Mouse (Mus musculus): Measurements from ENCODE around the gene Ankrd13a. TPM values are rescaled to one million over a fixed set of nuclear protein-coding genes. Genes with fewer than 3 reads are reported as not detected.
"Not testable (repeated sequence)": the region's sequence is repeated elsewhere in the genome, so short reads cannot be mapped to it uniquely, and the experiment has no call there.

Ankrd13a gene
- polyA plus RNA-seq, 1 experiment from 2014 or later: 44.4 TPM

GRCm38 (mm10) chr5:114825978-114826691 lies 51.7 kb downstream of the Ankrd13a start:
- H3K4me1 ChIP-seq: peaks cover 13% of the 10 kb centered on the region
- peaks cover 10% of the 10 kb centered on the region; the same call in 1 of the 2 replicates for H3K9me3 ChIP-seq
- peak overlapping the region; percentile 85 for H3K27ac ChIP-seq (replicated peaks)
- 11% methylated on average over 27 of the region's 27 CpGs for WGBS
- H3K36me3 ChIP-seq (replicated peaks): peaks cover 14% of the 10 kb centered on the region
- peak overlapping the region; percentile 54 for H3K4me3 ChIP-seq
- H3K27me3 ChIP-seq (replicated peaks; ENCODE audit: low read depth, poor library complexity, severe bottlenecking): no peaks in the 10 kb centered on the region
- DNase-seq (ENCODE audit: low spot score): peak; percentile 95

- WGBS: 92% methylated on average over 12 of the region's 12 CpGs
- H3K27me3 ChIP-seq (replicated peaks; ENCODE audit: low read depth, poor library complexity, severe bottlenecking): no peaks in the 10 kb centered on the region
- no peak overlapping the region for H3K4me3 ChIP-seq
- 0 out of 2 replicates have a peak, but pooled peaks cover under 1% of the 10 kb centered on the region for H3K9me3 ChIP-seq
- H3K27ac ChIP-seq (replicated peaks): no peak overlapping the region
- DNase-seq (ENCODE audit: low spot score): no peak
- H3K4me1 ChIP-seq: peaks cover 13% of the 10 kb centered on the region
- peaks cover 1% of the 10 kb centered on the region for H3K36me3 ChIP-seq (replicated peaks)
Measured at GRCm38 (mm10) chr5:114827427-114827826, 53.0 kb downstream of the Ankrd13a start.

- DNase-seq (ENCODE audit: low spot score): no peak
- no peak overlapping the region for H3K4me3 ChIP-seq
- no peaks in the 10 kb centered on the region for H3K36me3 ChIP-seq (replicated peaks)
- no peaks in the 10 kb centered on the region for H3K27me3 ChIP-seq (replicated peaks; ENCODE audit: low read depth, poor library complexity, severe bottlenecking)
- H3K9me3 ChIP-seq: no peaks in the 10 kb centered on the region
- WGBS: 76% methylated on average over 3 of the region's 3 CpGs
- H3K4me1 ChIP-seq: peaks cover 9% of the 10 kb centered on the region
- H3K27ac ChIP-seq (replicated peaks): no peak overlapping the region
Measured at GRCm38 (mm10) chr5:114829740-114830139, 55.3 kb downstream of the Ankrd13a start.

- H3K36me3 ChIP-seq (replicated peaks): no peaks in the 10 kb centered on the region
- no peaks in the 10 kb centered on the region for H3K27me3 ChIP-seq (replicated peaks; ENCODE audit: low read depth, poor library complexity, severe bottlenecking)
- DNase-seq (ENCODE audit: low spot score): peak; percentile 30
- peaks cover 3% of the 10 kb centered on the region; the same call in 1 of the 2 replicates for H3K4me1 ChIP-seq
- WGBS: 67% methylated on average over 12 of the region's 12 CpGs
- H3K4me3 ChIP-seq: no peak overlapping the region
- no peak overlapping the region for H3K27ac ChIP-seq (replicated peaks)
- no peaks in the 10 kb centered on the region for H3K9me3 ChIP-seq
Measured at GRCm38 (mm10) chr5:114836886-114837285, 62.4 kb downstream of the Ankrd13a start.

DNA sequence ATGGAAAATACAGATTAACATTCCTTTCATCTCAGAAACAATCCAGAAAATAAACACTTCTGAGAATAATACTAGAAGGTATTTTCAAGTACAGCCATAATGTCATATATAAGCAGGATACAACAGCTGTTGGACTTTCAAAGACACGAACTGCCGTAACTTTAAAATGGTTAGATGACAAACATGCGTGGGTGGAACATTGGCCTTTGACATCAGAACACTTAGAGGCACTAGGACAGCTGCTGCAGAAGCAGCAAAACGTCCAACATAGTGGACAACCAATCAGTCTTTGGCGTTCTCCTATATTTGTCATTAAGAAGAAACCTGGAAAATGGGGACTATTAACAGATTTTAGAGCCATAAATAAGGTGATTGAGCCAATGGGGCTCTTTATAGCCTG lies 66.0 kb downstream of the Ankrd13a start:
- H3K27ac ChIP-seq (replicated peaks); H3K27me3 ChIP-seq (replicated peaks; ENCODE audit: low read depth, poor library complexity, severe bottlenecking); H3K4me3 ChIP-seq; H3K36me3 ChIP-seq (replicated peaks); DNase-seq (ENCODE audit: low spot score); H3K4me1 ChIP-seq; H3K9me3 ChIP-seq: not testable (repeated sequence)
- WGBS: 72% methylated on average over 5 of the region's 5 CpGs

GRCm38 (mm10) chr5:114842155-114842554 lies 67.7 kb downstream of the Ankrd13a start:
- not testable (repeated sequence) for H3K27ac ChIP-seq (replicated peaks); H3K9me3 ChIP-seq; H3K4me3 ChIP-seq; DNase-seq (ENCODE audit: low spot score); H3K27me3 ChIP-seq (replicated peaks; ENCODE audit: low read depth, poor library complexity, severe bottlenecking); H3K4me1 ChIP-seq; H3K36me3 ChIP-seq (replicated peaks)
- WGBS: 62% methylated on average over 3 of the region's 3 CpGs

GRCm38 (mm10) chr5:114842674-114843073 lies 68.2 kb downstream of the Ankrd13a start:
- H3K4me3 ChIP-seq: no peak overlapping the region
- WGBS: 66% methylated on average over 5 of the region's 5 CpGs
- no peak overlapping the region for H3K27ac ChIP-seq (replicated peaks)
- DNase-seq (ENCODE audit: low spot score): no peak
- no peaks in the 10 kb centered on the region for H3K36me3 ChIP-seq (replicated peaks)
- H3K9me3 ChIP-seq: no peaks in the 10 kb centered on the region
- H3K27me3 ChIP-seq (replicated peaks; ENCODE audit: low read depth, poor library complexity, severe bottlenecking): 0 out of 2 replicates have a peak, but pooled peaks cover 4% of the 10 kb centered on the region
- peaks cover 6% of the 10 kb centered on the region for H3K4me1 ChIP-seq

- H3K9me3 ChIP-seq; H3K27me3 ChIP-seq (replicated peaks; ENCODE audit: low read depth, poor library complexity, severe bottlenecking); H3K4me3 ChIP-seq; H3K4me1 ChIP-seq; H3K27ac ChIP-seq (replicated peaks); DNase-seq (ENCODE audit: low spot score); H3K36me3 ChIP-seq (replicated peaks): not testable (repeated sequence)
- WGBS: 63% methylated on average over 2 of the region's 2 CpGs
Measured at GRCm38 (mm10) chr5:114844371-114844770, 69.9 kb downstream of the Ankrd13a start.

DNA sequence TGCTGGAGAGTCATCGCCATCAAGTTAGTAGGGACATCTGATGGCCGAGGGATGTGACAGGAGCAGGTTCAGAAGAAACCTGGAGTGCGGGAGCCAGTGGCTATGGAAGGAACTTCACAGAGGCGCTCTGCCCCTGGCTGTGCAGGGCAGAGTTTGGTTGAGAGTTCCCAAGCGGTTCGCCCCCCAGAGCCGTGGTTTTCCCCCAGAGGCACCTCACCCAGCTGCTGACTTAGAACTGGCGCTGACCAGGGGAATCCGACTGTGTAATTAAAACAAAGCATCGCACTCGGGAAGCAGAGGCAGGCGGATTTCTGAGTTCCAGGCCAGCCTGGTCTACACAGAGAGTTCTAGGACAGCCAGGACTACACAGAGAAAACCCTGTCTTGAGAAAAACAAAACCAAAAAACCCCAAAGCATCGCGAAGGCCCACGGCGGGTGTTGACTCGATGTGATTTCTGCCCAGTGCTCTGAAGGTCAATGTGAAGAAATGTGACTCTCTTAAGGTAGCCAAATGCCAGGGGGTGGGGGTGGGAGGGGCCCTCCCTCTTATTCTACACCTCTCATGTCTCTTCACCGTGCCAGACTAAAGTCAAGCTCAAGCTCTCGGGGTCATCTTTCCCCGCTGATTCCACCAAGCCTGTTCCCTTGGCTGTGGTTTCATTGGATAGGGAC lies 77.2 kb downstream of the Ankrd13a start:
- 85% methylated on average over 20 of the region's 20 CpGs for WGBS
- no peak for DNase-seq (ENCODE audit: low spot score)
- Histone ChIP-seq H3K4me3 (no peak overlapping the region), H3K27ac (replicated peaks) (no peak overlapping the region), H3K4me1 (no peaks in the 10 kb centered on the region), H3K27me3 (replicated peaks; ENCODE audit: low read depth, poor library complexity, severe bottlenecking) (0 out of 2 replicates have a peak, but pooled peaks cover 5% of the 10 kb centered on the region), H3K36me3 (replicated peaks) (no peaks in the 10 kb centered on the region), H3K9me3 (no peaks in the 10 kb centered on the region)

DNA sequence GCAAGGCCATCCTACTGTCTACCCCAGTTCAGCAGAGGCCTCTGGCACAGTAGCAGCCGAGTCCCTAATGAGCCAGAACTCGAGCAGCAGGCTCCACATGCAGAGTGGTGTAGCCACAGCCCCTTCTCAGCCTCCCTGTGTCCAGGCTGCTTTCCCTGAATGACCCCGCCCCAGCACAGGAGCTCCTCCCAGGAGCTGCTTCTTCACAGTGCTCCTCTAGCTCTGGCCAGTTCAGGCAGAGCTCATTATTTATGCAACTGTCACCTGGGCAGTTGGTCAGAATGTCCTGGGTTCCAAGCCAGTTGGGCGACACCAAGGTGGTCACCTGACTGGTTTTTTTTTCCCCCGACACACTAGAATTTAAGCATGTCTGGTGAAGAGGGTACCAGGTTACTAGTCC lies 78.9 kb downstream of the Ankrd13a start, which contains the start of gene 4930519G04Rik:
TSS of gene 4930519G04Rik (plus strand) at position 301 of the 400 bp plus-strand sequence.
- H3K27me3 ChIP-seq (replicated peaks; ENCODE audit: low read depth, poor library complexity, severe bottlenecking): peaks cover 13% of the 10 kb centered on the region
- 81% methylated on average over 3 of the region's 5 CpGs for WGBS
- DNase-seq (ENCODE audit: low spot score); H3K9me3 ChIP-seq; H3K36me3 ChIP-seq (replicated peaks); H3K4me3 ChIP-seq; H3K27ac ChIP-seq (replicated peaks); H3K4me1 ChIP-seq: not testable (repeated sequence)

Small RNA genes lying within 50 kb of the gene (microRNA-seq; reads per million reads assigned to microRNA genes)
- gene Mir6240: 31.4 reads per million, percentile 36 among the genes with 10 or more reads in this experiment

Other genes starting within 250 kb of the Ankrd13a start
- gene Fam222a, start 206.7 kb upstream of the Ankrd13a start, polyA plus RNA-seq (2016; fragmentation: Nextera tagmentation; extraction: Ambion mirVana): 2.3 and 3.8 TPM in 2 replicates
- gene Trpv4, start 116.3 kb upstream of the Ankrd13a start, polyA plus RNA-seq (2016; fragmentation: Nextera tagmentation; extraction: Ambion mirVana): 0.75 and 0.91 TPM in 2 replicates
- gene Gltp, start 83.7 kb upstream of the Ankrd13a start, polyA plus RNA-seq (2016; fragmentation: Nextera tagmentation; extraction: Ambion mirVana): 75.1 and 79.0 TPM in 2 replicates
- 20.7 and 22.0 TPM in 2 replicates for gene Tchp, start 66.9 kb upstream of the Ankrd13a start, polyA plus RNA-seq (2016; fragmentation: Nextera tagmentation; extraction: Ambion mirVana)
- gene Git2, start 840 bp downstream of the Ankrd13a start, polyA plus RNA-seq (2016; fragmentation: Nextera tagmentation; extraction: Ambion mirVana): 36.7 and 38.1 TPM in 2 replicates
- gene 1500011B03Rik, start 48.8 kb downstream of the Ankrd13a start, polyA plus RNA-seq (2016; fragmentation: Nextera tagmentation; extraction: Ambion mirVana): 108 TPM in 2 replicates
- not detected in 2 replicates for gene 4930519G04Rik, start 79.0 kb downstream of the Ankrd13a start, polyA plus RNA-seq (2016; fragmentation: Nextera tagmentation; extraction: Ambion mirVana)
- gene Gm9936, start 84.0 kb downstream of the Ankrd13a start, polyA plus RNA-seq (2016; fragmentation: Nextera tagmentation; extraction: Ambion mirVana): 0.08 and 0.12 TPM in 2 replicates
- gene Oasl2, start 122.3 kb downstream of the Ankrd13a start, polyA plus RNA-seq (2016; fragmentation: Nextera tagmentation; extraction: Ambion mirVana): 0.68 and 0.72 TPM in 2 replicates
- 0.24 TPM in 1 of 2 replicates, not detected in the other for gene Oasl1, start 148.6 kb downstream of the Ankrd13a start, polyA plus RNA-seq (2016; fragmentation: Nextera tagmentation; extraction: Ambion mirVana)
- gene 2210016L21Rik, start 167.5 kb downstream of the Ankrd13a start, polyA plus RNA-seq (2016; fragmentation: Nextera tagmentation; extraction: Ambion mirVana): 45.4 and 47.7 TPM in 2 replicates
- 0.06 TPM in 2 replicates for gene Hnf1a, start 196.4 kb downstream of the Ankrd13a start, polyA plus RNA-seq (2016; fragmentation: Nextera tagmentation; extraction: Ambion mirVana)
- 12.5 and 13.1 TPM in 2 replicates for gene Sppl3, start 236.5 kb downstream of the Ankrd13a start, polyA plus RNA-seq (2016; fragmentation: Nextera tagmentation; extraction: Ambion mirVana)

All from embryonic facial prominence, embryonic 10.5 days (tissue).